Mouse (Mus musculus) cerebellum, adult 2 months (tissue): ENCODE results near the gene Snx1. TPM values are rescaled to one million over a fixed set of nuclear protein-coding genes. Genes with fewer than 3 reads are reported as not detected.

ENCODE experiments used
- DNase-seq, 2 experiments: peaks; one replicate each; pipeline ENCODE4 v3.0.0; 2021
- H3K27ac ChIP-seq: fragments of 200-500 bp; 2 replicates; pipeline ENCODE4 v1.5.1; 2012; ENCODE audit warnings: low read length, control low read depth, inconsistent platforms; ENCODE audit not compliant: insufficient read depth
- H3K27me3 ChIP-seq: fragments of 200-500 bp; 2 replicates; pipeline ENCODE4 v1.6.1; 2012; ENCODE audit warnings: inconsistent platforms, mild to moderate bottlenecking, low read length, moderate library complexity; ENCODE audit not compliant: control insufficient read depth, insufficient read depth
- H3K4me1 ChIP-seq: fragments of 200-500 bp; 2 replicates; pipeline ENCODE4 v1.6.1; 2011; ENCODE audit warnings: low read length; ENCODE audit not compliant: control insufficient read depth, insufficient read depth
- H3K4me3 ChIP-seq: fragments of 200-500 bp; replicated peaks from 2 replicates; pipeline ENCODE3; 2011; ENCODE audit warnings: mild to moderate bottlenecking, low read depth, low read length, control low read depth; ENCODE audit not compliant: insufficient read depth
- CTCF ChIP-seq: fragments of 200-500 bp; IDR thresholded peaks from 2 replicates; pipeline ENCODE4 v1.5.1; 2011; ENCODE audit warnings: low read depth, mild to moderate bottlenecking, control low read depth, low read length, moderate library complexity, borderline replicate concordance; ENCODE audit not compliant: insufficient read depth
- POLR2A ChIP-seq: fragments of 200-500 bp; IDR thresholded peaks from 2 replicates; pipeline ENCODE4 v1.6.1; 2011; ENCODE audit warnings: low read length, control low read depth, borderline replicate concordance; ENCODE audit not compliant: insufficient read depth
- WGBS: fragments of 180-500 bp; shearing (Covaris S2); methylation state at CpG from one replicate; pipeline ENCODE4 v1.1.7; 2018; 5-methylcytosine and 5-hydroxymethylcytosine counted together
- polyA plus RNA-seq: library from polyadenylated mRNA; depleted of rRNA; stranded (reverse); fragments of >200 nt; gene quantifications from 2 replicates; pipeline ENCODE4 v1.2.3, GENCODE M21; 2012

Snx1 gene
- polyA plus RNA-seq, 1 experiment = 121 TPM

DNA sequence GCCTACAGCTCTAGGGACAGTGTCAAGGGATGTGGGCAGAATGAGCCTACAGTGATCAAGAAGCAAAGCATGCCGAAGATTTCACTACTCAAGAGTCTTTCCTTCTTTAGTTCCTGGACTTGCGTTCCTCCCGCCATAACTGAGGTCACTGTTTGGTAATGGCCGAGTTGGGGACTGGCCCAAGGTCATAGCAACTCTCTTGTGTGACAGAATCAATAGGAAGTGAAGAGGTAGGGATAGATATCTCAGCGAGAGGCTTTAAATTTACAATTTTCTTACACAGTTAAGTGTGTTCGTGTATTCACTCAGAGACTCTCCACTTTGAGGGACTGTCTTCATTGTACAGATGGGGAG lies 783 bp upstream of the Snx1 start:
- Histone ChIP-seq H3K27me3 (no peaks in the 10 kb centered on the region), H3K4me3 (peak overlapping the region; percentile 75), H3K4me1 (no peaks in the 10 kb centered on the region), H3K27ac (no peak overlapping the region)
- TF ChIP-seq POLR2A = no peak
- no peak for TF ChIP-seq CTCF
- peak in 1 of 2 experiments; percentile 22 for DNase-seq
- 35% methylated on average over 6 of the region's 6 CpGs for WGBS

DNA sequence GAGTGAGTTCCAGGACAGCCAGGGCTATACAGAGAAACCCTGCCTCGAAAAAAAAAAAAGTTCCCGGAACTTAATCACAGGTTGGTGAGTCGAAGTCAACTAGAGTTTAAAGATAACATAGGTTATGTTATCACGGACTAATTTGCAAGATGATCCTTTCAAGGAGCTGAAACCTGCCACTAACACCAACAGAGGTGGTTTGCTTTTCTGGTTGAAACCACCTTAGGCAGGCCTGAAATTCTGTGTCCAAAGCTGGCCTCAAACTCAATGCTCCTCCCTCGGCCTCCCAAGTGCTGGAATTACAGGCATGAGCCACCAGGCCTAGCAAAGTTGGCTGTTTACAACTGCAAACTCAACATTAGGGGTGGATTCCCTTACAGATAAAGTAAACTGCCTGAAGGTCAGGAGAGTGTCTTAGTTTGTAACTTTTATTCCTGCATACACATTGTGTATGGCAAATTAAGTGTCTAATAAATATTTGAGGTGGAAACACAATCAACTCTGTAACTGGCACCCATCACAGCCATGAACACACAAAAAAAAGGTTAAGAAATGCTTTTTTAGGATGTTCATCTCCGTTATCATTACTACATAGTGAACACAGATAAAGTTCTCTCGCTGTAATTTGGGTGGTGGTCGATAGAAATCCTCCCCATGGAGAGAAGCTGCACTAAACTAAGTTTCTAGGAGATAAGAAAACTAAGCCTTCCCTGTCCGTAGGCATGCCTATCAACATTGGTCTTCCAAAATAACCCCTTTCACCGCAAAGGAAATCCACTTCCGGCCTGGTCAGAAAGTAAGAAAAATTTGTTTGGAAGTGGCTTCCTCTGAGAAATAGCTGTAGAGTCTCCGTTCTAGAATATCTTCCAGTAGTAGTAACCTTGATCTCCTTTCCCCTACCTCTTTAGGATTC lies 588 bp downstream of the Snx1 start:
- peak overlapping the region; percentile 75 for H3K4me3 ChIP-seq
- no peaks in the 10 kb centered on the region for H3K4me1 ChIP-seq
- H3K27me3 ChIP-seq = no peaks in the 10 kb centered on the region
- TF ChIP-seq POLR2A (no peak), CTCF (no peak)
- WGBS = 54% methylated on average over 12 of the region's 12 CpGs
- no peak overlapping the region for H3K27ac ChIP-seq
- DNase-seq = no peak

DNA sequence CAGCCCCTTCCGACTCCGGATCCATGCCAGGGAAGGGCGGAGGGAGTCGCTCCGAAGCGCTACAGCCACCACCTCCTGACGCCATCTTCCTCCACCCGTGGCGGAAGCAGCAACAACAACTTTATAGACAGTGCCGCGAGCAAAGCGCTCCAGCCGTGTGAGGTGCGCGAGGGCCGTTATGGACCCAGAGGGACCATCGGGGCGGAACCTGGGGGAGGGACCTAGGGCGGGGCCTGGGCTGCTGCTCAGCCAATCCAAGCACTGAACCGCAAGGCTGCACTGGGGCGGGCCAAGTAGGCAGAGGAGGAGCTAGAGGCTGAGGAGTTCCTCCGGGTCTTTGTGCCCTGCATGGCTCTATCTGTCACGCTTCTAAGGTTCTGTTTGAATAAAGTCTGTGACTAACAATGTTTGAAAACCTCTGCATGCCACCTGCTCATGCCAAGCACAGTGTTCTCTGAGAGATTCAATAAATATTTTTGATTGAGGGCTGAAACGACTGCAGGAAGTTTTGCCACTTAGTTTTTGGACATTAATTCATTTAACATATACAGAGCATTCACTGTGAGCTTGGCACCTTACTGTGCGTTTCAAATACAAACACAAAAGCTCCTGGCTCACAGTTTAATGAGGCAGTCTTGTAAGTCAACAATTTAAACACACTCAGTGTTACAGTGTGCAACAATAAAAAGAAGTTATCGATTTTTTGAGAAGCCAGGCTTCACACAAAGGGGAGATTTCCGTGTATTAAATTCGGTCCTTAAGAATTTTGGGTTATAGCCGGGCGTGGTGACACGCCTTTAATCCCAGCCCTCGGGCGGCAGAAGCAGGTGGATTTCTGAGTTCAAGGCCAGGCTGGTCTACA lies 1.5 kb downstream of the Snx1 start:
- WGBS = 3% methylated on average over 33 of the region's 33 CpGs
- Histone ChIP-seq H3K4me3 (peak overlapping the region; percentile 68), H3K27me3 (no peaks in the 10 kb centered on the region), H3K4me1 (no peaks in the 10 kb centered on the region), H3K27ac (peak overlapping the region; percentile 30)
- no peak for TF ChIP-seq CTCF
- TF ChIP-seq POLR2A = peak; percentile 92
- DNase-seq = peak; percentile 94 to 97

DNA sequence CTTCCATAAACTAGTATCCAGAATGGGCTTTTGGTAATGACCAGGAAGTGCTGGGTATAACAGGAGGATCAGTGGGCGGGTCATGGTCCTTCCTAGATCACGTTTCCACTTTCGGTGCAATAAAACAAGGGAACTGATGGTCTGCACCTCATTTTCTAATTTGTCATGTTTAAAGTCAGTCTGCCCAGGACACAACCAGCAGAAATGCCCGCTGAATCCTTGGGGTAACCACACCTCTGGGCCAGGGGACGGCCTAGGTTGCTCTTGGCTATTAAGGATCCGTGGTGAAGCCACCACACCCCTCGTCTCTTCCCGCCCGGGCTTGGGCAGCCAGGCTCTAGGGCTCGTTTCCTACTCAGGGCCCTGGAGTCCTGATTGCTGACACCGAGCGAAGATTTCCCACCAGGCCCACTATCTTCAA lies 2.3 kb downstream of the Snx1 start:
- peak overlapping the region; percentile 30; the same call in 1 of the 2 replicates for H3K27ac ChIP-seq
- no peaks in the 10 kb centered on the region for H3K4me1 ChIP-seq
- no peak for TF ChIP-seq CTCF
- TF ChIP-seq POLR2A = no peak
- DNase-seq = no peak
- WGBS = 1% methylated on average over 12 of the region's 12 CpGs
- H3K27me3 ChIP-seq = no peaks in the 10 kb centered on the region
- peak overlapping the region; percentile 68 for H3K4me3 ChIP-seq

DNA sequence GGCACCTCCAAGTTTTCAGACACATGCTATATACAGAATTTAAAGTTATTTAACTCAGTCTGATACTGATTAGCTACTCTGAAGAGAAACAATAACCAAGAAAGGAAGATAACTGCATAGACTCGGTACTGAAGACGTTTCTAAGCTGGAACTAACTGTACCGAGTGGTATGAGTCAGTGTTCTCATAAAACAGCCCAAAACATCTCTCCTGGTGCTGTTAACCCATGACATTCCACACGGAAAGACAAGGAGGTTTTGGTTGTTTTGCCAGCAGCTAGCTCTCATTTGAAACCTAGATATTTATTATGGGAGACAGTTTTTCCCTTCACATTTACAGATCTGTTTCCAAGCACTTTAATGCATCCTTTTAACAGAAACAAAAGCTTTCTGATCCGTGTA lies 2.7 kb downstream of the Snx1 start:
- DNase-seq = no peak
- Histone ChIP-seq H3K4me1 (no peaks in the 10 kb centered on the region), H3K27me3 (no peaks in the 10 kb centered on the region), H3K4me3 (peak overlapping the region; percentile 68), H3K27ac (no peak overlapping the region)
- TF ChIP-seq CTCF = no peak
- TF ChIP-seq POLR2A = no peak
- WGBS = 2% methylated on average over 5 of the region's 5 CpGs

DNA sequence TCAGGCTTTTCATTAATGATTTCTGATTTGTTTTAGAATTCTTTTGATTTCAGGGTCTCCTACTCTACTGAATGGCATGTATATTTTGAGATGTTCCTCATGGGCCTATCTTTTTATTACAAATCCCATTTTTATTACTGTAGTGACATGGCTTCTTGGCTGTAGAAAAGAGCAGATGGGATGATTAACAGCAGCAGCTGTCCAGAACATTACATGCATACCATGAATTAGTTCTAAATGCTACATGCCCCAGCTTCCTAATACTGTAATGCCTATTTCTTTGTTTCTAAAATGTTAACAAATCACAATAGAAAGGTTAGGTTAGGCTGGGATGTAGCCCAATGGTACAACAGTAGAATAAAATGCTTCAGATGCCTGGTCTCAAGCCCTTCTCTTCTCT lies 5.0 kb downstream of the Snx1 start:
- Histone ChIP-seq H3K27me3 (no peaks in the 10 kb centered on the region), H3K4me3 (no peak overlapping the region), H3K27ac (no peak overlapping the region), H3K4me1 (peaks cover 10% of the 10 kb centered on the region; the same call in 1 of the 2 replicates)
- TF ChIP-seq CTCF (no peak), POLR2A (no peak)
- no peak for DNase-seq

DNA sequence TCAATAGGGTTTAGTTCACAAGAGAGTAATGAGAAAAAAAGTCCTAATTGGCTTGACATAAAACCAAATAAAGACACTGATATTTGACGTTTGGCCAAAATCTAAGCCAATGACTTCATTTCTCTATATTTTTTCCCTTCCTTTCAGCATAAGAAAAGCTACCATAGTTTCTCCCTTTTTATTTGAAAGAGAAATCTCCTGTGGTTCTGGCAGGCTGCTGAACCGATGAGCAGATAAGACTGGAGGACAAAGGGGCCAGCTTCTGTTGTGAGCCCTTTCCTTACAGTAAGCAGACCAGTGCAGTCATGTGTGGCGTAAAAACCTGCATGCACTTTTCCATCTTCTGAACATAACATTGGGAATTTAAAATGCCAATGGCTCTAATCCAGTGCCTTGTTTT lies 5.4 kb downstream of the Snx1 start:
- H3K4me1 ChIP-seq = peaks cover 10% of the 10 kb centered on the region; the same call in 1 of the 2 replicates
- H3K27ac ChIP-seq = no peak overlapping the region
- no peak overlapping the region for H3K4me3 ChIP-seq
- H3K27me3 ChIP-seq = no peaks in the 10 kb centered on the region
- 36% methylated on average over 3 of the region's 3 CpGs for WGBS
- DNase-seq = no peak
- TF ChIP-seq POLR2A (no peak), CTCF (no peak)
